Mouse (Mus musculus) cerebellum, adult 18-20 months (tissue): Measurements from ENCODE around the gene Zfp641.

ENCODE experiments used
- DNase-seq, 2 experiments: peaks; one replicate each; pipeline ENCODE4 v3.0.0; 2021

Zfp641 gene

GRCm38 (mm10) chr15:98295628-98296551, at the start of gene Zfp641:
TSS of gene Zfp641 (minus strand) at chr15:98296161.
- DNase-seq = peak; percentile 70 to 72

GRCm38 (mm10) chr15:98340887-98341286, 44.9 kb upstream of the Zfp641 start, which contains the start of gene Olfr284:
TSS of gene Olfr284 (minus strand) at chr15:98340987.
- no peak for DNase-seq

GRCm38 (mm10) chr15:98317177-98317724, 21.3 kb upstream of the Zfp641 start, which contains the start of gene Olfr285:
TSS of gene Olfr285 (minus strand) at chr15:98317353.
- DNase-seq = no peak

- no peak for DNase-seq
These were observed 19.7 kb upstream of the Zfp641 start for GRCm38 (mm10) chr15:98315703-98316102.

- DNase-seq = no peak
These were observed 2.3 kb downstream of the Zfp641 start for GRCm38 (mm10) chr15:98293651-98294050.

- DNase-seq = peak; percentile 34 to 36
These were observed 7.4 kb downstream of the Zfp641 start for GRCm38 (mm10) chr15:98288566-98288965.

GRCm38 (mm10) chr15:98286418-98286817, 9.5 kb downstream of the Zfp641 start:
- DNase-seq = no peak

GRCm38 (mm10) chr15:98257776-98258175, 38.2 kb downstream of the Zfp641 start:
- DNase-seq = no peak

- DNase-seq = no peak
These were observed 38.8 kb downstream of the Zfp641 start, which contains the start of gene H1fnt for GRCm38 (mm10) chr15:98257193-98257592. TSS of gene H1fnt (minus strand) at chr15:98257293.

- DNase-seq = peak; percentile 36 to 40
These were observed 39.7 kb downstream of the Zfp641 start for GRCm38 (mm10) chr15:98256271-98256670.
